Mouse (Mus musculus): Measurements from ENCODE around the gene Carmil2.

DNA sequence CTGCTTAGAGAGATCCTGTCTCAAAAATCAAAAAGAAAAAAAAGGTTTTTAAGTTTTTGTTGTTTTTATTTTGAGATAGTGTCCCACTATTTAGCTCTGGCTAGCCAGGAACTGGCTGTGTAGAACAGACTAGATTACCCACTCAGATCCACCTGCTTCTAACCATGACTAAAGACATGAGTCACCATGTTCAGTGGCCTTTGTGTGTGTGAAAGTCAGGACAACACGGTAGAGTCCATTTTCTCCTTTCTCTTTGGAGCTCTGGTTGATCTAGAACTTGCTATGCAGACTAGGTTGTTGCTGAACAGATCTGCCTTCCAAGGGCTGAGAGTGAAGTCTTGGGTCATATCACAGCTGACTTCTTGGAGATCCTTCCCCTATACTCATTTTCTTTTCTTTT, 46.2 kb upstream of the Carmil2 start:
- TF ChIP-seq POLR2A (IDR thresholded peaks at IDR 0.05; ENCODE audit: low read depth, low read length) (no peak), CTCF (IDR thresholded peaks at IDR 0.05; ENCODE audit: borderline replicate concordance, insufficient read depth, low read length) (no peak)

Measured in embryonic fibroblast, embryonic 13.5 days (primary cell).